Mouse (Mus musculus): ENCODE data around the gene Clip2. TPM values are rescaled to one million over a fixed set of nuclear protein-coding genes. Genes with fewer than 3 reads are reported as not detected.

Clip2 gene
- polyA plus RNA-seq, 1 experiment from 2014 or later, result 3.6 TPM

DNA sequence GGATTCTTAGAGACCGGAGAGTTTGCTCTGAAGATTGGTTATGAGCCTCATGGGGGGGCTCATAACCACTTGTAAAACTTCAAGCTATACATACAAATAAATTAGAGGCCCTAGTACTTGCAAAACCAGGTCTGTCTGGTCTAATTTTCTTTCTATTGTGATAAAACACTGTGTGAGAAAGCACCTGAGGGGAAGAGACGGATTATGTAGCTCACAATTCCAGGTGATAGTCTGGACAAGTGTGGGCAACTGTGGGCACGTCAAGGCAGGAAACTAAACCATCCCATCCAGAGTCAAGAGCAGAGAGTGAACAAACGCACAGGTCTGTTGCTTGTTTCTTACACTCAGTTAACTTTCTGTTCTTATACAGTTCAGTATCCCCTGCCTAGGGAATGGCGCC is 32.8 kb downstream of the Clip2 start:
- no peak overlapping the region for H3K4me2 ChIP-seq (replicated peaks)
- no peak for ATAC-seq
- peaks cover 54% of the 10 kb centered on the region for H3K36me3 ChIP-seq
- no peaks in the 10 kb centered on the region for H3K9me3 ChIP-seq
- WGBS, result 89% methylated on average over 5 of the region's 5 CpGs
- no peaks in the 10 kb centered on the region for H3K27me3 ChIP-seq (replicated peaks)
- no peak overlapping the region for H3K9ac ChIP-seq
- no peaks in the 10 kb centered on the region for H3K4me1 ChIP-seq (replicated peaks)
- no peak overlapping the region for H3K27ac ChIP-seq
- H3K4me3 ChIP-seq (replicated peaks), result no peak overlapping the region

DNA sequence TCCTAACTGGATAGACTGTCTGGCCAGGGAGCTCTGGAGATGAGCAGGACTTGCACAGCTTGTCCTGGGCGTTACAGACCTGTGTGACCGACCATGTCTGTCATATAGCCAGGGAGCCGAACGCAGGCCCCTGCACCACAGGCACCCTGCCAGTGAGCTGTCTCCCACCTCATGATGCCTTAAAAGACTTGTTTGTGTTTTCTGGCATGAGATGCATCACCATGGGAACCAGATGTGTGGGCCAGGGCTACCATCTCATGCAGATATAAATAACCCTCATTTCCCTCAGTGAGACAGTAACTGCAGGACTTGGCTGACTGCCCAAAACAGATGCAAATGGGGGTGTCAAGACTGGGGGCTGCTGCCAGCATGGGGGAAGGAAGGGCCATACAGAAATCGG is 40.1 kb downstream of the Clip2 start:
- 69% methylated on average over 5 of the region's 5 CpGs for WGBS
- no peak for ATAC-seq

DNA sequence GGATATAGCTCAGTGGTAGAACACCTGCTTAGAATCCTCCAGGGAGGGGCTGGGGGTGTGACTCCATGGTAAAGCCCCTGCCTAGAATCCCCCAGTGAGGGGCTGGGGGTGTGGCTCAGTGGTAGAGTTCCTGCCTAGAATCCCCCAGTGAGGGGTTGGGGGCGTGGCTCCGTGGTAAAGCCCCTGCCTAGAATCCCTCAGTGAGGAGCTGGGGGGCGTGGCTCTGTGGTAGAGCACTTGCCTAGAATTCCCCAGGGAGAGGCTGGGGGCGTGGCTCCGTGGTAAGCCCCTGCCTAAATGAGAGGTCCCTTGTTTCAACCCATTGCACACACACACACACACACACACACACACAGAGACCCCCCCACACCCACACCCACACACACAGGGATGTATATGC is 42.0 kb downstream of the Clip2 start:
- Histone ChIP-seq H3K9me3 (no peaks in the 10 kb centered on the region), H3K27ac (no peak overlapping the region), H3K36me3 (peaks cover 42% of the 10 kb centered on the region), H3K9ac (no peak overlapping the region), H3K27me3 (replicated peaks) (no peaks in the 10 kb centered on the region), H3K4me1 (replicated peaks) (0 out of 2 replicates have a peak, but pooled peaks cover 2% of the 10 kb centered on the region), H3K4me3 (replicated peaks) (no peak overlapping the region), H3K4me2 (replicated peaks) (no peak overlapping the region)
- WGBS, result 91% methylated on average over 5 of the region's 5 CpGs
- no peak for ATAC-seq

More for the DNA sequence above, 40.1 kb downstream of the Clip2 start:
- H3K9ac ChIP-seq, result no peak overlapping the region
- H3K9me3 ChIP-seq, result no peaks in the 10 kb centered on the region
- peaks cover 61% of the 10 kb centered on the region for H3K36me3 ChIP-seq
- H3K27me3 ChIP-seq (replicated peaks), result no peaks in the 10 kb centered on the region
- H3K4me3 ChIP-seq (replicated peaks), result no peak overlapping the region
- H3K4me1 ChIP-seq (replicated peaks), result no peaks in the 10 kb centered on the region
- H3K27ac ChIP-seq, result no peak overlapping the region
- no peak overlapping the region for H3K4me2 ChIP-seq (replicated peaks)

DNA sequence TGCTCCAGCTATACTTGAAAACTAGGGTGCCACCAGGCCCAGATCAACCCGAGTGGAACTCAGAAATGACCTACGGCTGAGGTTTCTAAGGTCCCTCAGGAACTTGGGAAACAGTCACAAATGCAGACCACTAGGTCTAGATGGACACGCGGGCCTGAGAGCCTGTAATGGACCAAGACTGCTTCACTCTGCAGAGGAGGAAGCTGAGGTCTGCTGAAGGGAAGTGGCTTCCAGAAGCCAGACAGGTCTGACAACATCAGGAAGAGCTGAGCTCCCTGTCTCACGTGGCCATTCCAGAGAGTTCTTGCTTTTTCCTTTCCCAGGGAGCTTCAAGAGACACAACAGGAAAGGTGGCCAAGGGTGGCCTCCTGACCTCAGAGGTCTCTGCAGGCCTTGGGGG is 43.3 kb downstream of the Clip2 start:
- Histone ChIP-seq H3K27me3 (replicated peaks) (no peaks in the 10 kb centered on the region), H3K27ac (no peak overlapping the region), H3K9ac (no peak overlapping the region), H3K4me3 (replicated peaks) (no peak overlapping the region), H3K4me2 (replicated peaks) (no peak overlapping the region), H3K9me3 (no peaks in the 10 kb centered on the region), H3K36me3 (peaks cover 32% of the 10 kb centered on the region), H3K4me1 (replicated peaks) (0 out of 2 replicates have a peak, but pooled peaks cover 2% of the 10 kb centered on the region)
- 85% methylated on average over 5 of the region's 5 CpGs for WGBS
- no peak for ATAC-seq

GRCm38 (mm10) chr5:134507859-134508399 is 44.3 kb downstream of the Clip2 start:
- 84% methylated on average over 5 of the region's 5 CpGs for WGBS
- peaks cover 33% of the 10 kb centered on the region for H3K36me3 ChIP-seq
- no peak overlapping the region for H3K27ac ChIP-seq

DNA sequence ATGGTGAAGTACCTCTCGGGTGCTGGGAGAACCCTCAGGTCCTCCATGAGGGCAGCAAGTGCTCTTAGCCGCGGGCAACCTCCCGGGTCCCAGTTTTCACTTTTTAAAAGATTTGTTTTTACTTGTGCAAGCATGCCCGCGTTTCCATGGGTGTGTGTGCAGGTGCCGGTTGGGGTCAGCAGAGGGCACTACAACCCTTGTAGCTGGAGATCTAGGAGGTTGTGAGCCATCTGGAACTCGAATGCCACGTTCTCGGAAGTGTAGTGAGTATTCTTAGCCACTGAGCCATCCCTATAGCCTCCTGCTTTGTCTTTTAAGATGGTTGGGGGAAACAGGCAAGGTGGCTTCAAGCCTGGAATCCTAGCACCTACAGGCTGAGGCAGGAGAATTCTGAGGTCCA is 44.9 kb downstream of the Clip2 start:
- H3K9ac ChIP-seq, result no peak overlapping the region
- no peak overlapping the region for H3K4me2 ChIP-seq (replicated peaks)
- ATAC-seq, result peak; percentile 43; the same call in 1 of the 2 replicates
- no peaks in the 10 kb centered on the region for H3K9me3 ChIP-seq
- no peaks in the 10 kb centered on the region for H3K27me3 ChIP-seq (replicated peaks)
- peaks cover 35% of the 10 kb centered on the region for H3K36me3 ChIP-seq
- 25% methylated on average over 10 of the region's 10 CpGs for WGBS
- H3K4me3 ChIP-seq (replicated peaks), result no peak overlapping the region
- no peak overlapping the region for H3K27ac ChIP-seq
- 0 out of 2 replicates have a peak, but pooled peaks cover 2% of the 10 kb centered on the region for H3K4me1 ChIP-seq (replicated peaks)

More at GRCm38 (mm10) chr5:134507859-134508399, 44.3 kb downstream of the Clip2 start:
- H3K4me2 ChIP-seq (replicated peaks), result no peak overlapping the region
- no peak overlapping the region for H3K4me3 ChIP-seq (replicated peaks)
- no peaks in the 10 kb centered on the region for H3K27me3 ChIP-seq (replicated peaks)
- no peak for ATAC-seq
- H3K9me3 ChIP-seq, result no peaks in the 10 kb centered on the region
- 0 out of 2 replicates have a peak, but pooled peaks cover 2% of the 10 kb centered on the region for H3K4me1 ChIP-seq (replicated peaks)
- no peak overlapping the region for H3K9ac ChIP-seq

DNA sequence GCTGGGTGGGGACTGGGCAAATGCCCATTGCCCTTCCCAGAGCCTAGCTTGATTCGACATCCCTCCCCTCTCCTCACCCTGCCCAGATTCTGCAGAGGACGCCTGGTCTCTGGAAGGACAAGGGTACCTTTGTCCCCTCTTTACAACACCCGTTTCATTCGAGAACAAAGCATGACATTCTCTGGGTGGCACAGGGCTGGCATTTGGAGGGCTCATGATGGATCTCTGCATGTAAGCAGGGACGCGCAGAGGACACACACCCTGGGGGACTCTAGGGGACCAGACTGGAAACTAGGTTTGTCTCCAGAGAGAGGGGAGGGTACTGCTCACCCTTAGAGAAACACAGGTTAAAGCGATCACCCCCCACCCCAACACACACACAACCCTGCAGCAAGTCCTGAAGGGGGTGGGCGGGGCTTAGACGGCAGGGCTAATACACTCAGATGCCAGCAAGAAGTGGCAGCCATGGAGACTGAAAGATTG is 46.4 kb downstream of the Clip2 start:
- ATAC-seq, result peak; percentile 37; the same call in 1 of the 2 replicates
- WGBS, result 77% methylated on average over 9 of the region's 9 CpGs

DNA sequence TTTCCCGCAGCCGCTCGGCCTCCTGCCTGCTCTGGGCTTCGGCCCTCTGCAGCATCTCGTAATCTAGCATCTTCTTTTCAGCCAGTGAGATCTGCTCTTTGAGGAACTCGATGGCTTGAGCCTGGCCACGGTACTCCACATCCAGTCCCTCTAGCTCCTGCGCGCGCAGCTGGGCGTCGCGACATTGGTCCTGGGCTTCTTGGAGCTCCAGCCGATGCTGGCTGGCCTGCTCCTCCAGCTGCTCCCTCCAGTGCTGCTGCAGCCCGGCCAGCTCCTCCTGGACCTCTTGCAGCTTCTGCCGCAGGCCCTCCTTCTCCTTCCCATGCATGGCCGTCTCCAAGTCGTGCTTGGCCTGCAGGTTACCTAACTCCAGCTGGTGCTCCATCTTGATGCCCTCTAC is 49.6 kb downstream of the Clip2 start:
- 94% methylated on average over 18 of the region's 18 CpGs for WGBS
- H3K36me3 ChIP-seq, result peaks cover 21% of the 10 kb centered on the region
- 0 out of 2 replicates have a peak, but pooled peaks cover 2% of the 10 kb centered on the region for H3K4me1 ChIP-seq (replicated peaks)
- no peak overlapping the region for H3K4me3 ChIP-seq (replicated peaks)
- no peak overlapping the region for H3K27ac ChIP-seq
- H3K27me3 ChIP-seq (replicated peaks), result no peaks in the 10 kb centered on the region
- H3K9me3 ChIP-seq, result no peaks in the 10 kb centered on the region
- H3K9ac ChIP-seq, result no peak overlapping the region
- no peak for ATAC-seq
- H3K4me2 ChIP-seq (replicated peaks), result no peak overlapping the region

More for the DNA sequence above, 46.4 kb downstream of the Clip2 start:
- Histone ChIP-seq H3K4me2 (replicated peaks) (no peak overlapping the region), H3K9me3 (no peaks in the 10 kb centered on the region), H3K27me3 (replicated peaks) (no peaks in the 10 kb centered on the region), H3K36me3 (peaks cover 37% of the 10 kb centered on the region), H3K27ac (no peak overlapping the region), H3K4me1 (replicated peaks) (0 out of 2 replicates have a peak, but pooled peaks cover 2% of the 10 kb centered on the region), H3K4me3 (replicated peaks) (no peak overlapping the region), H3K9ac (no peak overlapping the region)

DNA sequence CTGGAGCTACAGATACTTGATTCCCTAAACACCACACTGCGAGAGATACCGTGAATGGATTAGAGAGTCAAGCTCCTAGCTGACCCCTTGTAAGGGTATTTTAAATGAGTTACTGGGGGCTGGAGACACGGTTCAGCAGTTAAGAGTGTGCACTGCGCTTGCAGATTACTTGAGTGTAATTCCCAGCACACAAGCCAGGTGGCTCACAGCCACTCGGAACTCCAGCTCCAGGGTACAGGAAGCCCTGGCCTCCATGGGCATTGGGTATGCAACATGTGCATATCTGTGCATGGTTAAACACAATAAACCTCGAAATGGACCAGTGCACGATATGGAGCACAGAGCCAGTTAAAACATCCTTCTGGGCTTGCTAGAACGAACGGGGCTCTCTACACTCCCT is 50.8 kb downstream of the Clip2 start:
- H3K4me2 ChIP-seq (replicated peaks), result no peak overlapping the region
- H3K4me1 ChIP-seq (replicated peaks), result 0 out of 2 replicates have a peak, but pooled peaks cover 2% of the 10 kb centered on the region
- 86% methylated on average over 9 of the region's 9 CpGs for WGBS
- H3K27ac ChIP-seq, result no peak overlapping the region
- H3K4me3 ChIP-seq (replicated peaks), result no peak overlapping the region
- H3K9ac ChIP-seq, result no peak overlapping the region
- H3K27me3 ChIP-seq (replicated peaks), result no peaks in the 10 kb centered on the region
- ATAC-seq, result no peak
- peaks cover 31% of the 10 kb centered on the region for H3K36me3 ChIP-seq
- H3K9me3 ChIP-seq, result no peaks in the 10 kb centered on the region

DNA sequence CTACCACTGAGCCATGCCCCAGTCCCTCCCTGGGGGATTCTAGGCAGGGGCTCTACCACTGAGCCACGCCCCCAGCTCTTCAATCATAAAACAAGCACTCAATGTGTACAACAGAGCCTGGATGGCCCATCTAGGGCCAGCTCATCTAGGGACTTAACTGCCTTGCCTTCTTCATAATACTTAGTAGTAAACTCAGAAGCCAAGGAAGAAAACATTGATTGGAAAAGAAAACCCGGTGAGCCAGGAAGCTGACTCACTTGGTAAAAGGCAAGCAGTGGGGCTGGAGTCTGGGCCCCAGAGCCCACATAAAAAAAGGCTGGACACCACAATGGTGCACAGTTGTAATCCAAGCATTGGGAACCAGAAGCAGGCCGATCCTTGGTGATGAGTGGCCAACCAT is 51.6 kb downstream of the Clip2 start:
- no peak for ATAC-seq
- Histone ChIP-seq H3K9me3 (no peaks in the 10 kb centered on the region), H3K36me3 (peaks cover 32% of the 10 kb centered on the region), H3K9ac (no peak overlapping the region), H3K27ac (no peak overlapping the region), H3K4me3 (replicated peaks) (no peak overlapping the region), H3K27me3 (replicated peaks) (no peaks in the 10 kb centered on the region), H3K4me2 (replicated peaks) (no peak overlapping the region), H3K4me1 (replicated peaks) (0 out of 2 replicates have a peak, but pooled peaks cover 1% of the 10 kb centered on the region)
- 89% methylated on average over 3 of the region's 3 CpGs for WGBS

DNA sequence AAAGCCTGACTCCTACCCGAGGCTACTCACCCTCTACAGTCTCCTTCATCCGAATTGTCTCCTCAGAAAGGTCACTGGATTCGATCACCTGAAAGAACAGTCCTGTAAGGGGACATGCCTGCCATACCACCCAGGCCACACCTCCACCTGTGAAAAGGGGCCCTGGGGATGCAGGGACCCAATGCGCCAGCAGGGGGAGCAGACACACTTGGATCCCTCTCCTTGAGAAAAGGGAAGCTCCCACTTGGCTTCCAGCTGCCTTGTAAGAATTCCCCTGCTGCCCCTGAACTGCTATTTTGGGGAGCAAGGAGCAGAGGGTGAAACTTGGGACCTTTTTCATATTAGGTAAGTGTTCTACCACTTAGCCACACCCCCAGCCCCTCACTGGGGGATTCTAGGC is 52.2 kb downstream of the Clip2 start:
- Histone ChIP-seq H3K4me1 (replicated peaks) (no peaks in the 10 kb centered on the region), H3K4me3 (replicated peaks) (no peak overlapping the region), H3K36me3 (peaks cover 32% of the 10 kb centered on the region), H3K9me3 (no peaks in the 10 kb centered on the region), H3K4me2 (replicated peaks) (no peak overlapping the region), H3K9ac (no peak overlapping the region), H3K27me3 (replicated peaks) (no peaks in the 10 kb centered on the region), H3K27ac (no peak overlapping the region)
- 74% methylated on average over 4 of the region's 4 CpGs for WGBS
- ATAC-seq, result peak; percentile 22; the same call in 1 of the 2 replicates

- 95% methylated on average over 5 of the region's 5 CpGs for WGBS
- Histone ChIP-seq H3K9ac (no peak overlapping the region), H3K27me3 (replicated peaks) (no peaks in the 10 kb centered on the region), H3K27ac (no peak overlapping the region), H3K36me3 (peaks cover 20% of the 10 kb centered on the region), H3K4me2 (replicated peaks) (no peak overlapping the region), H3K9me3 (no peaks in the 10 kb centered on the region), H3K4me1 (replicated peaks) (peaks cover 3% of the 10 kb centered on the region; the same call in 1 of the 2 replicates), H3K4me3 (replicated peaks) (no peak overlapping the region)
- ATAC-seq, result no peak
These were observed 55.2 kb downstream of the Clip2 start for GRCm38 (mm10) chr5:134497026-134497425.

DNA sequence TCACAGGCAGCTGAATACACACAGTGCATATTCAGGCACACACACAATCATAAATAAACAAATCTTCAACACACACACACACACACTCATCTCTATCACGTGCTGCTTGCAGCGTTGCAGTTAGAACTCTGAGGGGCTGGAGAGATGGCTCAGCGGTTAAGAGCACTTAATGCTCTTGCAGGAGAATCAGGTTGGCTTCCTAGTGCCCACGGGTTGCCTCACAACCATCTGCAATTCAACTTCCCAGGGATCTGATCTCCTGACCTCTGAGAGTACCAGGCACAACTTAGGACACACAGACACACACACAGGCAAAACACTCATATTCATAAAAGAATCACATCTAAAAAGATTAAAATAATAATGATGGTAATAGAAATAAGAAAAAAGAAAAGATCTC is 56.4 kb downstream of the Clip2 start:
- ATAC-seq, result no peak
- Histone ChIP-seq H3K27me3 (replicated peaks) (no peaks in the 10 kb centered on the region), H3K4me3 (replicated peaks) (no peak overlapping the region), H3K4me2 (replicated peaks) (no peak overlapping the region), H3K27ac (no peak overlapping the region), H3K4me1 (replicated peaks) (peaks cover 8% of the 10 kb centered on the region; the same call in 1 of the 2 replicates), H3K9ac (no peak overlapping the region), H3K36me3 (peaks cover 14% of the 10 kb centered on the region), H3K9me3 (no peaks in the 10 kb centered on the region)
- 70% methylated on average over 4 of the region's 4 CpGs for WGBS
